Mouse (Mus musculus): ENCODE measurements at regions not wholly inside any gene's neighbourhood (a gene's known extent, or its start where the extent isn't known, plus 50 kb on each side); places are given as distances from the start of the nearest gene placed in this dataset.

DNA sequence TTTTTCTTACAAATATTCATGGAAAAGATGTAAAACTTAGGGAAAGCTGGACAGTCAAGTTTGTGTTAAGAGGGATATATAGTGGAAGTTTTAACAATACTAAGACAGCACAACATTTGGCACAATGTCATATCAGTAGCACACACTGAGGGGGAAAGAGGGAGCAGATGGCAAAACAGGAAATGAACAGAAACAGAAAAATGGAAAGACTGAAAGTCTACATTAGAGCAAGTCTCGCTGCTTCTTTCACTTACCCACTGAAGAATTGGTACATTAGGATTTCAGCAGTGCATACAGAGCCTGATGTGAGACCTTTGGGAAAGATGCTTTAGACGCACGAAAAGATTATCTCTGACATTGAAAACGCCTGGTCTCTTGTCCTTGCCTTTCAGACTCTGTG, 1223.5 kb upstream of the Zeb2 start:
- Histone ChIP-seq H3K27me3 (replicated peaks; ENCODE audit: control insufficient read depth, insufficient read depth, low read length) (no peaks in the 10 kb centered on the region), H3K4me3 (ENCODE audit: low read length) (no peak overlapping the region), H3K9ac (ENCODE audit: low read depth, low read length) (no peak overlapping the region), H3K27ac (ENCODE audit: low read length) (no peak overlapping the region), H3K36me3 (ENCODE audit: control insufficient read depth, insufficient read depth, low read length) (no peaks in the 10 kb centered on the region), H3K9me3 (ENCODE audit: control insufficient read depth, low read length) (no peaks in the 10 kb centered on the region), H3K4me1 (ENCODE audit: control insufficient read depth, insufficient read depth, low read length) (no peaks in the 10 kb centered on the region), H3K4me2 (ENCODE audit: low read depth, low read length) (no peak overlapping the region)
- no peak for ATAC-seq
- WGBS, result 88% methylated on average over 4 of the region's 4 CpGs

GRCm38 (mm10) chr2:46316666-46317065, 1199.5 kb upstream of the Zeb2 start:
- H3K4me3 ChIP-seq (ENCODE audit: low read length), result no peak overlapping the region
- H3K27me3 ChIP-seq (replicated peaks; ENCODE audit: control insufficient read depth, insufficient read depth, low read length), result no peaks in the 10 kb centered on the region
- H3K27ac ChIP-seq (ENCODE audit: low read length), result no peak overlapping the region
- no peaks in the 10 kb centered on the region for H3K4me1 ChIP-seq (ENCODE audit: control insufficient read depth, insufficient read depth, low read length)
- H3K9ac ChIP-seq (ENCODE audit: low read depth, low read length), result no peak overlapping the region
- H3K4me2 ChIP-seq (ENCODE audit: low read depth, low read length), result no peak overlapping the region
- WGBS, result 88% methylated on average over 2 of the region's 2 CpGs
- H3K9me3 ChIP-seq (ENCODE audit: control insufficient read depth, low read length), result no peaks in the 10 kb centered on the region
- no peak for ATAC-seq
- H3K36me3 ChIP-seq (ENCODE audit: control insufficient read depth, insufficient read depth, low read length), result no peaks in the 10 kb centered on the region

- H3K4me2 ChIP-seq (ENCODE audit: low read depth, low read length), result no peak overlapping the region
- no peak overlapping the region for H3K9ac ChIP-seq (ENCODE audit: low read depth, low read length)
- no peaks in the 10 kb centered on the region for H3K9me3 ChIP-seq (ENCODE audit: control insufficient read depth, low read length)
- H3K27me3 ChIP-seq (replicated peaks; ENCODE audit: control insufficient read depth, insufficient read depth, low read length), result no peaks in the 10 kb centered on the region
- H3K4me1 ChIP-seq (ENCODE audit: control insufficient read depth, insufficient read depth, low read length), result no peaks in the 10 kb centered on the region
- WGBS, result 92% methylated on average over 3 of the region's 3 CpGs
- no peak overlapping the region for H3K27ac ChIP-seq (ENCODE audit: low read length)
- no peak overlapping the region for H3K4me3 ChIP-seq (ENCODE audit: low read length)
- no peaks in the 10 kb centered on the region for H3K36me3 ChIP-seq (ENCODE audit: control insufficient read depth, insufficient read depth, low read length)
- no peak for ATAC-seq
Observed at GRCm38 (mm10) chr2:46315243-46315642, 1198.0 kb upstream of the Zeb2 start.

DNA sequence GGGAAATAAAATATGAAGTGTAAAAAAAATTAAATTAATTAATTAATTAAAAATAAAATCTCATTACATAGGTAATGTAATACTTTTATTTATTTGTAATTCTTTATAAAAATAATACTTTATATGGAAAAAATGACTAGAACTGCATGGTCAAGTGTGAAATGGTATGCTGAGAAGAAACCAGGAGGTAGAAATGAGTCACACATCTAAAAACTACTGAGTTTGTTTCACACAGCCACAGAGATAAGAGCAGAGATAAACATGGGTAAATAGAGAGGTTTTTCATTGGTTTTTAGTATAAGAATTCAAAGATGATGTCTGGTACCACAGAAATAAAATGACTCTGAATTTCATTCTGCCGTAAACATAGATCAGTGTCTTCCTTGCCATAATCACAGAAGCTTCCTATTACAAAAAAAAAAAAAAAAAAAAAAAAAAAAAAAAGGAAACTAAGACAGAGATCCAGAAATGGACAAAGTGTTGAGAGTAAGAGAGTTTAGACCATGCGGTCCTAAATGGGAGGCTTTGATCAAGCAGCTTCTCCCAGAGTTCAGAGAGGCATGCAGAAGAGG, 1190.5 kb upstream of the Zeb2 start:
- H3K27ac ChIP-seq (ENCODE audit: low read length), result no peak overlapping the region

GRCm38 (mm10) chr2:46302627-46303026, 1185.4 kb upstream of the Zeb2 start:
- ATAC-seq, result no peak
- no peaks in the 10 kb centered on the region for H3K9me3 ChIP-seq (ENCODE audit: control insufficient read depth, low read length)
- WGBS, result 70% methylated on average over 1 of the region's 1 CpGs

More for the DNA sequence above, 1190.5 kb upstream of the Zeb2 start:
- H3K36me3 ChIP-seq (ENCODE audit: control insufficient read depth, insufficient read depth, low read length), result no peaks in the 10 kb centered on the region
- no peak overlapping the region for H3K4me2 ChIP-seq (ENCODE audit: low read depth, low read length)
- no peak for ATAC-seq
- H3K4me3 ChIP-seq (ENCODE audit: low read length), result no peak overlapping the region
- H3K9ac ChIP-seq (ENCODE audit: low read depth, low read length), result no peak overlapping the region
- no peaks in the 10 kb centered on the region for H3K4me1 ChIP-seq (ENCODE audit: control insufficient read depth, insufficient read depth, low read length)
- H3K9me3 ChIP-seq (ENCODE audit: control insufficient read depth, low read length), result no peaks in the 10 kb centered on the region; the same call in 1 of the 2 replicates
- H3K27me3 ChIP-seq (replicated peaks; ENCODE audit: control insufficient read depth, insufficient read depth, low read length), result no peaks in the 10 kb centered on the region
- WGBS, result 97% methylated on average over 2 of the region's 2 CpGs

GRCm38 (mm10) chr2:46297274-46297843, 1180.2 kb upstream of the Zeb2 start:
- ATAC-seq, result no peak
- no peaks in the 10 kb centered on the region for H3K4me1 ChIP-seq (ENCODE audit: control insufficient read depth, insufficient read depth, low read length)
- H3K9me3 ChIP-seq (ENCODE audit: control insufficient read depth, low read length), result no peaks in the 10 kb centered on the region
- H3K27me3 ChIP-seq (replicated peaks; ENCODE audit: control insufficient read depth, insufficient read depth, low read length), result no peaks in the 10 kb centered on the region
- H3K27ac ChIP-seq (ENCODE audit: low read length), result no peak overlapping the region
- H3K9ac ChIP-seq (ENCODE audit: low read depth, low read length), result no peak overlapping the region
- H3K4me3 ChIP-seq (ENCODE audit: low read length), result no peak overlapping the region
- WGBS, result 62% methylated on average over 2 of the region's 2 CpGs
- H3K4me2 ChIP-seq (ENCODE audit: low read depth, low read length), result no peak overlapping the region
- no peaks in the 10 kb centered on the region for H3K36me3 ChIP-seq (ENCODE audit: control insufficient read depth, insufficient read depth, low read length)

More at GRCm38 (mm10) chr2:46302627-46303026, 1185.4 kb upstream of the Zeb2 start:
- no peaks in the 10 kb centered on the region for H3K27me3 ChIP-seq (replicated peaks; ENCODE audit: control insufficient read depth, insufficient read depth, low read length)
- H3K4me2 ChIP-seq (ENCODE audit: low read depth, low read length), result no peak overlapping the region
- H3K4me3 ChIP-seq (ENCODE audit: low read length), result no peak overlapping the region
- H3K36me3 ChIP-seq (ENCODE audit: control insufficient read depth, insufficient read depth, low read length), result no peaks in the 10 kb centered on the region
- H3K9ac ChIP-seq (ENCODE audit: low read depth, low read length), result no peak overlapping the region
- no peak overlapping the region for H3K27ac ChIP-seq (ENCODE audit: low read length)
- no peaks in the 10 kb centered on the region for H3K4me1 ChIP-seq (ENCODE audit: control insufficient read depth, insufficient read depth, low read length)

- Histone ChIP-seq H3K9me3 (ENCODE audit: control insufficient read depth, low read length) (no peaks in the 10 kb centered on the region), H3K36me3 (ENCODE audit: control insufficient read depth, insufficient read depth, low read length) (no peaks in the 10 kb centered on the region), H3K27ac (ENCODE audit: low read length) (no peak overlapping the region), H3K4me3 (ENCODE audit: low read length) (no peak overlapping the region), H3K9ac (ENCODE audit: low read depth, low read length) (no peak overlapping the region), H3K4me1 (ENCODE audit: control insufficient read depth, insufficient read depth, low read length) (no peaks in the 10 kb centered on the region), H3K27me3 (replicated peaks; ENCODE audit: control insufficient read depth, insufficient read depth, low read length) (no peaks in the 10 kb centered on the region), H3K4me2 (ENCODE audit: low read depth, low read length) (no peak overlapping the region)
- ATAC-seq, result no peak
- 83% methylated on average over 5 of the region's 5 CpGs for WGBS
Observed at GRCm38 (mm10) chr2:46283929-46284598, 1166.9 kb upstream of the Zeb2 start.

DNA sequence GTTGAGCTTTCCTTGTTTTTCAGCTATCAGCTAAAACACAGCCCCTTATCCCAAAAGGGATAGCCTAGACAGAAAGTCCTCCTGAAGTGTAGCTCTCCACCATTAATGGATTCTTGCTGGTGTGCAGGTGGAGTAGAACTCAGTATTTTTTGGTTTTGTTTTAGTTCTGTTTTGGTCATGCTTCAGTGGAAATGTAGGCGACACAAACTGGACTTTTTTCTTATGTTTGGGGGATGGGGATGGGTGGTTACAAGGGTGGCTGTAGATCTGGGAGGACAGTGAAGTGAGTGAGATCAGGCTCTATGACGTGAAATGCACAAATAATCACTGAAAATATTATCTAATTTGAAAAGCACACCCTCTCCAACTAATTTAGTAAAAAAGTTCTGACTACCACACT, 1163.6 kb upstream of the Zeb2 start:
- no peak overlapping the region for H3K27ac ChIP-seq (ENCODE audit: low read length)

GRCm38 (mm10) chr2:46261618-46262017, 1144.4 kb upstream of the Zeb2 start:
- no peak for ATAC-seq
- H3K36me3 ChIP-seq (ENCODE audit: control insufficient read depth, insufficient read depth, low read length), result no peaks in the 10 kb centered on the region
- H3K4me2 ChIP-seq (ENCODE audit: low read depth, low read length), result no peak overlapping the region
- no peaks in the 10 kb centered on the region for H3K4me1 ChIP-seq (ENCODE audit: control insufficient read depth, insufficient read depth, low read length)
- no peaks in the 10 kb centered on the region for H3K27me3 ChIP-seq (replicated peaks; ENCODE audit: control insufficient read depth, insufficient read depth, low read length)
- no peak overlapping the region for H3K4me3 ChIP-seq (ENCODE audit: low read length)
- H3K27ac ChIP-seq (ENCODE audit: low read length), result no peak overlapping the region
- H3K9ac ChIP-seq (ENCODE audit: low read depth, low read length), result no peak overlapping the region
- 88% methylated on average over 1 of the region's 1 CpGs for WGBS
- H3K9me3 ChIP-seq (ENCODE audit: control insufficient read depth, low read length), result no peaks in the 10 kb centered on the region

More for the DNA sequence above, 1163.6 kb upstream of the Zeb2 start:
- H3K9me3 ChIP-seq (ENCODE audit: control insufficient read depth, low read length), result no peaks in the 10 kb centered on the region
- H3K9ac ChIP-seq (ENCODE audit: low read depth, low read length), result no peak overlapping the region
- no peak overlapping the region for H3K4me2 ChIP-seq (ENCODE audit: low read depth, low read length)
- no peaks in the 10 kb centered on the region for H3K4me1 ChIP-seq (ENCODE audit: control insufficient read depth, insufficient read depth, low read length)
- ATAC-seq, result no peak
- H3K27me3 ChIP-seq (replicated peaks; ENCODE audit: control insufficient read depth, insufficient read depth, low read length), result no peaks in the 10 kb centered on the region
- no peaks in the 10 kb centered on the region for H3K36me3 ChIP-seq (ENCODE audit: control insufficient read depth, insufficient read depth, low read length)
- no peak overlapping the region for H3K4me3 ChIP-seq (ENCODE audit: low read length)
- WGBS, result 65% methylated on average over 2 of the region's 2 CpGs
